Mouse (Mus musculus) gastrocnemius, postnatal 14 days (tissue): ENCODE measurements around the gene Tank. TPM values are rescaled to one million over a fixed set of nuclear protein-coding genes. Genes with fewer than 3 reads are reported as not detected.

Experiments
- DNase-seq: peaks from one replicate; pipeline ENCODE4 v3.0.0; 2021; ENCODE audit warnings: mixed read lengths
- intact Hi-C: fragments of 180-260 bp; cut with DNase I; formaldehyde crosslinking; loops from one replicate; pipeline ENCODE4 v1.15.1; 2025; ENCODE audit warnings: low total_unique reads
- total RNA-seq, 2 experiments: library from RNA; stranded (reverse); gene quantifications; 2 replicates each; pipeline ENCODE4 v1.2.3; 2021

The Tank gene
- total RNA-seq, 2 experiments from 2014 or later, result 14.2 to 14.5 TPM

- DNase-seq, result no peak
- intact Hi-C loops, result no loop called here
Observed at GRCm38 (mm10) chr2:61577696-61578062, 706 bp upstream of the Tank start.

GRCm38 (mm10) chr2:61579501-61579990 is 1.2 kb downstream of the Tank start:
- intact Hi-C loops, result no loop called here
- DNase-seq, result no peak

GRCm38 (mm10) chr2:61580091-61580490 is 1.7 kb downstream of the Tank start:
- intact Hi-C loops, result no loop called here
- no peak for DNase-seq

- DNase-seq, result no peak
- intact Hi-C loops, result no loop called here
Observed at GRCm38 (mm10) chr2:61580555-61581080, 2.2 kb downstream of the Tank start.

GRCm38 (mm10) chr2:61582578-61583315 is 4.4 kb downstream of the Tank start:
- intact Hi-C loops, result no loop called here
- DNase-seq, result no peak

- DNase-seq, result no peak
- intact Hi-C loops, result no loop called here
Observed at GRCm38 (mm10) chr2:61585447-61585846, 7.1 kb downstream of the Tank start.

GRCm38 (mm10) chr2:61586166-61586565 is 7.8 kb downstream of the Tank start:
- intact Hi-C loops, result no loop called here

GRCm38 (mm10) chr2:61590751-61591150 is 12.4 kb downstream of the Tank start:
- intact Hi-C loops, result no loop called here
- no peak for DNase-seq

More at GRCm38 (mm10) chr2:61586166-61586565, 7.8 kb downstream of the Tank start:
- no peak for DNase-seq

GRCm38 (mm10) chr2:61592095-61592494 is 13.7 kb downstream of the Tank start:
- intact Hi-C loops, result no loop called here

GRCm38 (mm10) chr2:61592699-61593029 is 14.3 kb downstream of the Tank start:
- intact Hi-C loops, result no loop called here
- DNase-seq, result no peak

More at GRCm38 (mm10) chr2:61592095-61592494, 13.7 kb downstream of the Tank start:
- DNase-seq, result no peak

GRCm38 (mm10) chr2:61593030-61593811 is 14.8 kb downstream of the Tank start:
- intact Hi-C loops, result no loop called here
- DNase-seq, result peak; percentile 92

- no peak for DNase-seq
- intact Hi-C loops, result no loop called here
Observed at GRCm38 (mm10) chr2:61593871-61594304, 15.5 kb downstream of the Tank start.

GRCm38 (mm10) chr2:61599730-61600129 is 21.3 kb downstream of the Tank start:
- intact Hi-C loops, result no loop called here
- no peak for DNase-seq

GRCm38 (mm10) chr2:61603461-61603860 is 25.1 kb downstream of the Tank start:
- DNase-seq, result no peak
- intact Hi-C loops, result no loop called here

GRCm38 (mm10) chr2:61606942-61607341 is 28.6 kb downstream of the Tank start:
- intact Hi-C loops, result no loop called here
- no peak for DNase-seq

- intact Hi-C loops, result no loop called here
- no peak for DNase-seq
Observed at GRCm38 (mm10) chr2:61623996-61624395, 45.6 kb downstream of the Tank start.

- no peak for DNase-seq
- intact Hi-C loops, result no loop called here
Observed at GRCm38 (mm10) chr2:61630864-61631555, 52.6 kb downstream of the Tank start.

- no peak for DNase-seq
- intact Hi-C loops, result no loop called here
Observed at GRCm38 (mm10) chr2:61635099-61635498, 56.7 kb downstream of the Tank start.

GRCm38 (mm10) chr2:61638182-61638581 is 59.8 kb downstream of the Tank start:
- intact Hi-C loops, result no loop called here
- no peak for DNase-seq
